Mouse (Mus musculus): ENCODE results near the gene Hhatl. TPM values are rescaled to one million over a fixed set of nuclear protein-coding genes. Genes with fewer than 3 reads are reported as not detected.

Hhatl gene
- polyA plus RNA-seq (2012), result not detected in 2 replicates

DNA sequence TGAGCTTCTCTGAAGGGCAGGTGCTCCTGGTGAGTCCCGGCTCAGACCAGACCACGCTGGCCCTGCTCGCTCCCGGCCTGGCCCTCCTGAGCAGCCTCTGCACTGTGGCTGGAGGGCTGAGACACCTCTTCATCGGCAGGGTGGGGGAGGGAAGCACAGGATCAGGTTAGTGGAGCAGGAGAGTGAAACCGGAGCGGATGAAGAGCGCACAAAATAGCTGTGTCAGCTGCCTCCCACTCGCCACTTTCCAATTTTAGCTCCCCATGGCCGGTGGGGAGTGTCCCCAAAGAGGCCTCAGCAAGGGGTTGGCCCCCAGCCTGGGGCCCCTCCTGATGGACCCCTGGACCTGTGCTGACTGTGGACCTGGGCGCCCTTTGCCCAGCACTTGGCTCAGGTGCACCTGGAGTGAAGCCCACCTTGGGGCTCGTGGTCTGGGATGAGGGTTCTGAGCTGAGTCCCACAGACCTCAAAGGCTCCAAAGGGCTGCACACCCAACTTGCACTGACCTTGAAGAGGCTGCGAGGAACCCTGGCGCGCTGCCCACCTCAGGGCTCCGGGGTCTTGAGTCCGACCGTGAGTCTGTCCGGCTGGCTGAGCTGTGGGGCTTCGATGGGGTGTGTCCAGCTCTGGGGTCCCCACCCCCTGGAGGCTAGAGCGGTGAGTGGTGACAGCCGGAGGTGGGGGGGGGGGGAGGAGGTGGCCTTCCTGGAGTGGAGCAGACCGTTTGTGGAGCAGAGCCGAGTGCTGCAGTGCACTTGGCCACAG lies at the start of gene Hhatl:
Gene Hhatl, minus strand, starts transcription at position 751 of the 765 bp plus-strand sequence.
- H3K27me3 ChIP-seq (ENCODE audit: control insufficient read depth), result no peaks in the 10 kb centered on the region
- no peaks in the 10 kb centered on the region for H3K36me3 ChIP-seq (ENCODE audit: control insufficient read depth)
- no peaks in the 10 kb centered on the region for H3K4me1 ChIP-seq (ENCODE audit: control insufficient read depth)
- no peaks in the 10 kb centered on the region for H3K9me3 ChIP-seq (ENCODE audit: control insufficient read depth, low read length)
- H3K4me3 ChIP-seq (replicated peaks), result no peak within 1 kb of the TSS
- TF ChIP-seq GATA1 (IDR thresholded peaks at IDR 0.05; ENCODE audit: low read length) (no peak), TAL1 (IDR thresholded peaks at IDR 0.05; ENCODE audit: low read length) (no peak)

DNA sequence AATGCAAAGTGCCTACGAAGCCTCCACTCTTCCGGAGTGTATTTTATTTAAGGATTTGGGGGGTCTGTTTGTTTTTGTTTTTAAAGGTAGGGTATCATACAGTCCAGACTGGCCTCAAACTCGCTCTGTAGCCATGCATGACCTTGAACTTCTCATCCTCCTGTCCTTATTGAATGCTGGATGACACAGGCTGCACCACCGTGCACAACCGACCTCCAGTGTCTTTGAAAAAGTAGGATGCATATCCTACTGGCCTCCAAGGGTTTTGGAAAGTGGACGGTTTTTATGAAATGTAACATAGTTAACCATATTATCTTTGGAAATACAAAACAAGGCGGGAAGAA lies 47.3 kb upstream of the Hhatl start:
- no peak for TF ChIP-seq TAL1 (IDR thresholded peaks at IDR 0.05; ENCODE audit: low read length)
- no peak for TF ChIP-seq GATA1 (IDR thresholded peaks at IDR 0.05; ENCODE audit: low read length)
- H3K4me1 ChIP-seq (ENCODE audit: control insufficient read depth), result peaks cover 4% of the 10 kb centered on the region
- H3K9me3 ChIP-seq (ENCODE audit: control insufficient read depth, low read length), result peaks cover 6% of the 10 kb centered on the region
- no peak overlapping the region for H3K4me3 ChIP-seq (replicated peaks)
- H3K36me3 ChIP-seq (ENCODE audit: control insufficient read depth), result no peaks in the 10 kb centered on the region
- H3K27me3 ChIP-seq (ENCODE audit: control insufficient read depth), result peaks cover 28% of the 10 kb centered on the region

DNA sequence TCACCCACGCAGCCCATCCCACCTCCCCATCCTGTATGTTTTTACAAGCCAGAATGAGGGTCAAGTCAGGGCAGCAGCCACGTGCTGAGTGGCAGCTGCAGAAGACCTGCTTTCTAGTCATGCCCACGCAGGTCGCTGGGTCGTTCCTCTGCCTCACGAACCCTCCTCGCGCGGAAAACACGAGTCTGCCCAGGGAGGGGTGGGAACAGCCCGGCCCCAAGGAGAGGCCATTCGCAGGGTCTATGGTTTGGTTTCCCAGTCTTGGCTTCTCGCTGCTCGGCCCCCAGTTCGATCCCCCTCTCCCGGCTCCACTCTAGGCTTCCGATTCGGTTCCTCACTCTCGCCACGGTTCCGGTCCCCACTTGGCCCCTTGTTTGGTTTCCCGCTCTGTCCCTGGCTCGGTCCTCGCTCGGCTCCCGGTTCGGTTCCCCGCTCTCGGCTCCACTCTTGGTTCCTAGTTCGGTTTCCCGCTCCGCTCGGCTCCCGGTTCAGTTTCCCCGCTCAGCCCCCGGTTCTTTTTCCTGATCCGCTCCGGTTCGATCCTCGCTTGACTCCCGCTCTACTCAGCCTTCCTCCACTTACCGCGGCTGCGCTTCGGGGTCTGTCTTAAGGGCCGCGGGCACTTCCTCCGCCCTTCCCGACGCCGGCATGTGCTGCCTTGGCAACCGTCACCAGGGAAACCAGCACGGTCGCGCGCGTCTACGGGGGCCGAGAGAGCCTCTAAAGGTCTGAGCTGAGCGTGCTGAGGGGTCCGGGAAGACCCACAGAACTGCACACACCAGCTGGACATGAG lies 46.7 kb upstream of the Hhatl start, which contains the start of gene Ccdc13:
Gene Ccdc13, minus strand, starts transcription at position 633 of the 793 bp plus-strand sequence.
- TF ChIP-seq TAL1 (IDR thresholded peaks at IDR 0.05; ENCODE audit: low read length) (no peak), GATA1 (IDR thresholded peaks at IDR 0.05; ENCODE audit: low read length) (no peak)
- no peak within 1 kb of the TSS for H3K4me3 ChIP-seq (replicated peaks)
- H3K27me3 ChIP-seq (ENCODE audit: control insufficient read depth), result peaks cover 28% of the 10 kb centered on the region
- no peaks in the 10 kb centered on the region for H3K36me3 ChIP-seq (ENCODE audit: control insufficient read depth)
- H3K9me3 ChIP-seq (ENCODE audit: control insufficient read depth, low read length), result peaks cover 6% of the 10 kb centered on the region
- H3K4me1 ChIP-seq (ENCODE audit: control insufficient read depth), result peaks cover 4% of the 10 kb centered on the region

DNA sequence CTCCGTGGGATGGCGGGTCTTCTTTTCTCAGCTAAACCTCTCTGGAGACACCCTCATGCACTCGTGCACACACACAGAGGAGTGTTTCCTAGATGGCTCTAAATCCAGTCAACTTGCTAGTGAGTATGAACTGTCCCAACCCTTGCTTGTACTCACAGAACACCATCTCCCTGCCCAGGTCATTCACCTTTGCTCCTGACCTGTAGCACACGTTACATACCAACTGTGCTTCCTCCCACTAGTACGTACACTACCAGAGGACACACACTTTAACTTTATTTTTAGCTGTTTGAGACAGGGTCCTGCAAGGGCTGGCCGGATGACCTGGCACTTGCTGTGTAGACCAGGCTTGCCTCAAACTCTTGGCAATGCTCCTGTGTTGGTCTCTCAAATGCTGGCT lies 45.7 kb upstream of the Hhatl start:
- Histone ChIP-seq H3K36me3 (ENCODE audit: control insufficient read depth) (no peaks in the 10 kb centered on the region), H3K4me3 (replicated peaks) (no peak overlapping the region), H3K27me3 (ENCODE audit: control insufficient read depth) (peaks cover 28% of the 10 kb centered on the region), H3K9me3 (ENCODE audit: control insufficient read depth, low read length) (peaks cover 4% of the 10 kb centered on the region), H3K4me1 (ENCODE audit: control insufficient read depth) (peaks cover 4% of the 10 kb centered on the region)
- TF ChIP-seq TAL1 (IDR thresholded peaks at IDR 0.05; ENCODE audit: low read length) (no peak), GATA1 (IDR thresholded peaks at IDR 0.05; ENCODE audit: low read length) (no peak)

DNA sequence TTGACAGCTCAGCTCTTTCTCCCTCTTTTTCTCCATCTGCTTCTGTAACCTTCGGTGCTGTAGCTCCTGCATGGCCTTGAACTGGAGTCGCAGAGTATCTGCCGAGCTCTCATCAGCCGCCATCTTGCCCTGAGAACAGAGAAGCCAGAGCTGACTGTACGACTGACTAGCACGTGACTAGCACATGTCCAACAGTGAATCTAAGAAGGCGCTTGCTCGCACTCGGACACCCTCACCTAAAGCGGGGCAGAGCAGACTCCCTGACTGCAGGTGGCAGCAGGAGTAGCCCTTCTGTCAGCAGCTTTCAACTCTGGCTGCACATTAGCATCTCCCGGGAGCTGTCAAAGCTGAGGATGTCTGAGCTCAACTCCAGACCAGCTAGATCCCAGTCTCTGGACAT lies 41.5 kb upstream of the Hhatl start:
- Histone ChIP-seq H3K36me3 (ENCODE audit: control insufficient read depth) (no peaks in the 10 kb centered on the region), H3K4me3 (replicated peaks) (no peak overlapping the region), H3K9me3 (ENCODE audit: control insufficient read depth, low read length) (peaks cover 4% of the 10 kb centered on the region), H3K27me3 (ENCODE audit: control insufficient read depth) (peaks cover 9% of the 10 kb centered on the region), H3K4me1 (ENCODE audit: control insufficient read depth) (no peaks in the 10 kb centered on the region)
- TF ChIP-seq TAL1 (IDR thresholded peaks at IDR 0.05; ENCODE audit: low read length) (no peak), GATA1 (IDR thresholded peaks at IDR 0.05; ENCODE audit: low read length) (no peak)

DNA sequence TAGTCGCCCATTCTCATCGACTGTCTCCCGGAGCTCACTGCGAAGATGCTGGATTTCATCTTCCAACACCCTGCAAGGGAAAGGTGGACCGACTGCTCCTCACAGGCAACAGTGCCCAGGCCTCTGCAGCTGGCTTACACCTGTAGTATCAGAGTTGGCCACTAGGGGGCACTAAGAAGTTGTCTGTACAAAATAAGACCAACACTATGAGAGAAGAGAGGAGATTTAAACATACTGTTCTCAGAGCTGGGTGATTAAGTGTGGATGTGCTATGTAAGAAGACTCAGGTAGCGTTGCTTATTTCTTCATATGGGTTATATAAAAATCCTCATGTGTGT lies 38.6 kb upstream of the Hhatl start:
- Histone ChIP-seq H3K4me1 (ENCODE audit: control insufficient read depth) (no peaks in the 10 kb centered on the region), H3K36me3 (ENCODE audit: control insufficient read depth) (no peaks in the 10 kb centered on the region), H3K27me3 (ENCODE audit: control insufficient read depth) (no peaks in the 10 kb centered on the region), H3K4me3 (replicated peaks) (no peak overlapping the region), H3K9me3 (ENCODE audit: control insufficient read depth, low read length) (peaks cover 4% of the 10 kb centered on the region)
- no peak for TF ChIP-seq GATA1 (IDR thresholded peaks at IDR 0.05; ENCODE audit: low read length)
- TF ChIP-seq TAL1 (IDR thresholded peaks at IDR 0.05; ENCODE audit: low read length), result no peak

DNA sequence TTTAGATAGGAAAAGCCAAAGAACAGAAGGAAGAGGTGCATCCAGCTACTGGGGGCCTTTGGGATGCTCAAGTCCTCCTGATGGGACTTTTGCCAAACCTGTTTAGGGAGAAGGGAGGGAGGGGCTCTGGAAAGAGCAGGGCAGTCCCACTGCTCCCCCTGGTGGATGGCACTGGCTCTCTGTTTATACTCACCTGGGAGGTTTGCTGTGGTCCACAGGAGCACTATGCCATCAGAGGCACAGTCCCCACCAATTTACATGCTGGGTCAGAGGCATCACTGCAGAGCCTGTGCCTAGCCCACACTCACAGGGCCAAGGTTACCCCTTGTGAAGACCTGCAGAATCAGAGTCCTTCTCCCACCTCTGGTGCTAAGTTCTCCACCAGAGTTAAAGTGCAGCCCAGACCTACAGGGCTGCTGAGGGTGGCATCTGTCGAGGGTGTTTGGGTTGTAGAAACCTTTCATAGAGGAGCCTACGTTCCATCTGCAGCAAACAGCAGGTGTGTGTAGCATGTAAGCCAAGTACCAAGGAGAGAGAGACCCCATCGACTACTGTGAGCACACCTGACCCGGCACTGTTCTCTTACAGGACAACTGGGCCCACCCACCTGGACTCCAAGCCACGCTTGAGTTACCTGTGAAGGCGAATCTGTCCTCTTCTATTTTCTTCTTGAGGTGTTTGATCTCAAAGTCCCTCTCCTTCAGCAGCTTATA lies 38.1 kb upstream of the Hhatl start:
- Histone ChIP-seq H3K4me3 (replicated peaks) (no peak overlapping the region), H3K27me3 (ENCODE audit: control insufficient read depth) (no peaks in the 10 kb centered on the region), H3K4me1 (ENCODE audit: control insufficient read depth) (no peaks in the 10 kb centered on the region), H3K9me3 (ENCODE audit: control insufficient read depth, low read length) (no peaks in the 10 kb centered on the region), H3K36me3 (ENCODE audit: control insufficient read depth) (no peaks in the 10 kb centered on the region)
- TF ChIP-seq TAL1 (IDR thresholded peaks at IDR 0.05; ENCODE audit: low read length), result no peak
- no peak for TF ChIP-seq GATA1 (IDR thresholded peaks at IDR 0.05; ENCODE audit: low read length)

DNA sequence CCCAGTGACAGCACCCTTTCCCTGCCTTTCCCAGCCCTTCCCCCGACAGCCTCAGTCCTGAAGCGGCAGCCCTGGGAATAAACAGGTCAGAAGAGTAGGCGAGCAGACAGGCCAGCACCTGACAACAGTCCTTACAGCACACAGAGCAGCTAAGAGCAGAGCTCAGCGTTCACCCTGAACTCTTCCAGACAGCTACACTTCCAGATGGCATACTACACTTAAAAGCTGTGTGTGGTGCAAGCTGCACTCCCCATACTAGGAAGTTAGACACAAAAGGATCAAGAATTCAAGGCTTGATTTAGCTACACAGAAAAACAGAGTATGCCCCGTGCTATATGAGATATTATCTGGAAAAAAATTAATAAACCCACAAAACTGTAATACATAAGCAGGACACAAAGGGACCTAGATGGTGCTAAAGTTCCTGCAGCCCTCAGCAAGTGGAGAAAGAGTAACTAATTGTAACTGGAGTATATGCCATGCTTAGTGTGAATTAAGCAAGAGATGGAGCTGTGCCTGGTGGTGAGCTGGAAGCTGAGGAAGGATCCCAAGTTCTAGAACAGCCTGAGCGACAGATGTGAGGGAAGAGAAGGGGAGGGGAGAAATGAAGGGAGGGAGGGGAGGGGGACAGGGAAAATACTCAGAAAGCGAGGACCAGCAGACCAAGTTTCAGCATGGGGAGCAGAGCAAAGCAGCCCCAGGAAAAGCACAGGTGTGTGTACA lies 37.1 kb upstream of the Hhatl start:
- TF ChIP-seq TAL1 (IDR thresholded peaks at IDR 0.05; ENCODE audit: low read length), result no peak
- no peak for TF ChIP-seq GATA1 (IDR thresholded peaks at IDR 0.05; ENCODE audit: low read length)
- no peaks in the 10 kb centered on the region for H3K9me3 ChIP-seq (ENCODE audit: control insufficient read depth, low read length)
- H3K36me3 ChIP-seq (ENCODE audit: control insufficient read depth), result no peaks in the 10 kb centered on the region
- H3K27me3 ChIP-seq (ENCODE audit: control insufficient read depth), result no peaks in the 10 kb centered on the region
- H3K4me1 ChIP-seq (ENCODE audit: control insufficient read depth), result no peaks in the 10 kb centered on the region
- H3K4me3 ChIP-seq (replicated peaks), result no peak overlapping the region

All from erythroblast, embryonic 14.5 days (primary cell).